Mouse (Mus musculus): Measurements from ENCODE around the gene Rasa3.

Gene Rasa3

DNA sequence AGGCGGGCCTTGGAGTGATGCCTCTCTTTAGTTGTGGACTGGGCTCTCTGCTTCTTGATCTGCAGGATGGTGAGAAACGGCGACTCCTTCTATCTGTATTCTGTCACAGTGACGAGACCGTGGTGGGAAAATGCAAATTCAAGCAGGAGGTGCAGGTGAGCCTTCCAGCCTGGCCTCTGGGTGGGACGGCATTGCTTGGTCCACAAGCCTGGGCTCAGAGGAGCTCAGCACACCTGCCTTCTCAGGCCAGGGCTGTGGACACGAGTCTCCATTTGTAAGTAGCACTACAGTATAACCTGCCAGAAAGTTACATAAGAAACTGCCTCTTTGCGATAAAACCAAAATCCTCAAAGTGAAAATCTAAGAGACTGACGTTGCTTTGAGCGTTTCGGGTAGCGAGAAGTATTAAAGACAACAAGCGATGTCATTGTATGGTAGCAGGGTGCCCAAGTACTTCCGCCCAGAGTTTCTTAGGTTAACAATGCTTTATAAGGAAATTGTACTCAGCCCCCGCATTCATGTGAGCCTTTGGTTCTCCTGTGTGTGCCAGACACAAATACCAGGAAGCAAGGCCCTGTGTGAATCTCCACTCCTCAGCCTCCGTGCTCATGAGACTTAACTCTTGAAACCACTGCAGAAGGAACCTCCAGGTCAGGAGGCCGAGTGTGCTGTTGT lies 60.4 kb downstream of the Rasa3 start:
- DNase-seq (ENCODE audit: low read depth), result no peak

DNA sequence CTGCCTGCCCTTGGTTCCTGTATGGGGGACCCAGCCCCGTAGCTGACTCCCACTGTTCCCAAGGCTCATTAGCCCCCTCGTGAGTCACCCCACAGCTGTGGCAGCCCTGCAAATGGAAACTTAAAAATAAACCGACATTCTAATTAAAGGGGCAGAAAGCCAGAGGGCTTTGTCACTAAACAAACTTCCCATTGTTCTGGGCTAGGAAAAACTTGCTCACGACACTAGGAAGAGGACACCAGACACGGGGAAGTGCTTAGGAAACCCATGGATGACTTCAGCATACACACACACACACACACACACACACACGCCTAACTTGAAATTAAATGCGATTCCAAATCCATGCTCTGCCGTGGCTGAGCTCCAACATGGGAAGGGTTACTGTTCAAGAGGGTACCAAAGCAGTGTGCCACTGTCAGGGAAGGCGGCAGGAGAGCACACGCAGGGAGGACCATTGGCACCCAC lies 62.4 kb downstream of the Rasa3 start:
- no peak for DNase-seq (ENCODE audit: low read depth)

DNA sequence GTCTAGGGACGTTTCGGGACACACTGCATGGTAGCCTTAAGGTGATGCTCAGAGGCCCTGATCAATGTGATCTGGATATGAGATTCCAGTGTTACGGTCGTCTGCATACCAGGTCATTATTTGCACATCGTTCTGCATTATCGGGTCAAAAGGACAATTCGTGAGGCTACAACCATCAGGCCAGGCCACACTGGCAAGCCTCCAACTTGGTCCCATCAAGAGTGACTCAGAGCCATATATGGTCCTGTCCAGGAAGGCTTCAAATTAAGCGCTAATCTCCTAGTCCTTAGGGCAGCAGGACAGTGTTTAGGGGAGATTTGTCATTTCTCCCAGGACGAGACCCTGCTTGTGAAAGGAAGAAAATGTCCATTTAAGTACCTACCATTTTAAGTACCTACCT lies 63.3 kb downstream of the Rasa3 start:
- DNase-seq (ENCODE audit: low read depth), result no peak

DNA sequence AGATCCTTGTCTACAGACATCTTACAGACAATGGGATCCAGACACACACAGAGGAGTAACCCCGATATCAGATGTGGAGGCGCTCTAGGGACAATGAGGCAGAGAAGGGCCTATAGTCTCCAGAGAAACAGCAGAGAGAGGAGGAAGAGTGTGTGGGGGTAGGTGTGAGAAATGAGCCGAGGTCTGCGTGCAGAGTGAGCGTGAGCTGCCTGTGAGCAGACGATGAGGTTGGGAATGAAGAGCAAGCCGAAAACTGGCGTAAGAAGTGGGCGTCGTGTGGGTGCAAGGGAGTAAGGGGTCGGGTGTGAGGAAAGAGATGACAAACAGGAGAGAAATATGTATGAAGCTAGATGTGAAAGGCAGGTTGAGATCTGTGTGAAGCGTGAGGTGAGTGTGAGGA lies 65.7 kb downstream of the Rasa3 start:
- DNase-seq (ENCODE audit: low read depth), result no peak

DNA sequence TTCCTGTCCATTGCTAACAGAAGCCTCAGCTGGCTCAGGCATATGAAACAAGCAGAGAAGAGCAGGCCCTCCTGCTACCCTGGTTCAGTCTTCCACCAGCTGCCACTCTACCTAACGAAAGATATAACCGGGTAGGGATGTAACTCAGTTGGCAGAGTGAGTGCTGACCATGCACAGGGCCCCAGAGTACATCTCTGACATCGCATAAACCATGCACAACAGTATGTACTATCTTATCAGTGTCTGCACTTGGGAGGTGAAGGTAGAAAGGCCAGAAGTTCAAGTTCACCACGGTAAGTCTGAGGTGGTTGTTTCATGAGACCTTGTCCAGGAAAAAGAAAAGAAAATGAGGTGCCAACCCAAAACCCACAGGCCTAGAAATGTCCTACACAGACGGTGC lies 67.4 kb downstream of the Rasa3 start:
- DNase-seq (ENCODE audit: low read depth), result no peak

DNA sequence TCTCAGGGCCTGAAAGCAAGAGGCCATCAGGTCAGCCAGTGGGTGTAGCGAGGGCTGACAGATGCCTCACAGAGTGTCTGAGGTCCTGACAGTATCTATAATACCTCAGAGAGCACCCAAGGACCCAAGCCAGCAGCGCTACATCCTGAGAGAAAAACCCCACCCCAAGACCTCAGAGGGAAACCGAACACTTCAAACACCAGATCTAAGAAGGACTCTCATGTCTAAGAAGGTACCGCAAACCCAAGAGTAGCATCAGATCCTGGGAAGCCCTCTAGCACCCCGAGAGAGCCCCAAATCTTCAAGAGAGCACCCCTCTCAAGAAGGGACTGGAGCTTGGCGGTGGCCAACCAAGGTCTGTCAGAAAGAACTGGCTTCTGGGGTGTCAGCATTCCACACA lies 68.5 kb downstream of the Rasa3 start:
- no peak for DNase-seq (ENCODE audit: low read depth)

DNA sequence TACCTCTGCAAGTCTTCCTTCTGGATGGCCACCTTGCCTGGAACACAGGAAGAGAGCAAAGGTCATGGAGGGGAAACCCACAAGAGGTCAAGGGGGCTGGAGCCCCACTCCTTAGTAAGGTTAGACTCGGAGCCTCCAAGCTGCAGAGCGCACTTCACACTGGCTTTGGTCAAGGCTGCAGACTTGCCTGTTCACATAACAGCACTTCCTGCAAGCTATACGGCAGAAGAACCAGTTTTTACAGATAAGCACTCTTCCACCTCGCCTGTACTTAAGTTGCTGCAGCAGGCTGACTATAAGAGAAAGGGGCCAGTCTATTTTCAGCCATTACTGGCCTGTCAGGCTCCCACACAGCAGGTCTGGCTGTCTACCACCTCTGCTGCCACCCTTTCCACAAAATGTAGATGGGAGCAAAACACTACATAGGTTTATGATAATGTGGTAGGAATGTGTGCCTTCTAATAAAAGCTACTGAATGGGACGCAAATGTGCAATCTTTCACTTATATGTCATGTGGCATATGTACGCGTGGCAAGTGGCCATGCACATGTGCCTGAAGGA lies 71.4 kb downstream of the Rasa3 start:
- DNase-seq (ENCODE audit: low read depth), result no peak

DNA sequence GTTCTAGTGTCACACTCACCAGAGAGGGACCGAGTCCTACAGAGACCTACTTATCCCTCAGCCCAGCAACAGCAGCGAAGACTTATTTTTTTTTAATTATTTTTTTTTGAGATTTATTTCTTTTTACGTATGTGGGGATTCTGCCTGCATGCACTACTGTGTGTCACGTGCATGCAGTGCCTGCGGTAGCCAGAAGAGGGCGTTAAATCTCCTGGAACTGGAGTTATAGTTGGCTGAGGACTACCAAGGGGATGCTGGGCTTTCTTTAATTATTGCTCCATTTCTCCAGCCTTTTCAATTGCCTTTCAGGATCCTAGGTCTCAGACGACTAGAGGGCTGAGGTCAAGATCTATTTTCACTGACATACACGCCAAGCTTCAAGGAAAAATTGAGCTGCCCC lies 74.8 kb downstream of the Rasa3 start:
- DNase-seq (ENCODE audit: low read depth), result no peak

DNA sequence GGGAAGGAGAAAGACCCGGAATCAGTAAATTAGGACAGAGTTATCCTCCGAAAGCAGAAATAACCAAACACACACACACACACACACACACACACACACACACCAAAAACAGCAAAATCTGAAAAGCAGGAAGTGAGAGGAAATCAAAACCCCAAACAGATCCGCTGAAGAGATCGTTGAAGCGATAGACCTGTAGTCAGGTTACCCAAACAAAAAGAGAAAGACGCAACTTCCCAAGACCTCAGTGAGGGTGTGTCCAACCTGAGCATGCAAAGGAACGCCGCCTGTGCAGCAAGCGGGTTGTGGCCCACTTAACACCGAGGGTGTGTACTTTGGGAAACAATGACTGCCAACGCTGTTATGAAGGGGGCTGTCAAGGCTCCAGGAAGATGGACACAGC lies 76.2 kb downstream of the Rasa3 start:
- DNase-seq (ENCODE audit: low read depth), result no peak

DNA sequence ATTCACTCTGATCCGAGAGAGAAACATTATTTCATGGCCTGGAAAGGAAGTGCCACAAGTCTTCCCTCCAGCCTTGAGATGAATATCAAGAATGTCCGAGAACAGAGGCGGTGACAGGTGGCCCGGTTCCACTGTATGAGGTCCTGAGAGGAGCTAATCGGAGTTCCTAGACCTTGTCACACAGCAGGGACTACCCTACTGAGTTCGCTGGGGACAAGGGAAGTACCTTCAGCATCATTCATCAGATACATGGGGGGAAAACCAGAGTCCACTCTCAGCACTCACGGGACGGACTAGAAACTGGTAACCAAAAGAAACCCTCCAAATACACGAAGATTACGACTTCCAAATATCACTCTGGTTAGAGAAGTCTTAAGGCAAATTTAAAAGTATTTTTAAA lies 76.7 kb downstream of the Rasa3 start:
- DNase-seq (ENCODE audit: low read depth), result no peak

DNA sequence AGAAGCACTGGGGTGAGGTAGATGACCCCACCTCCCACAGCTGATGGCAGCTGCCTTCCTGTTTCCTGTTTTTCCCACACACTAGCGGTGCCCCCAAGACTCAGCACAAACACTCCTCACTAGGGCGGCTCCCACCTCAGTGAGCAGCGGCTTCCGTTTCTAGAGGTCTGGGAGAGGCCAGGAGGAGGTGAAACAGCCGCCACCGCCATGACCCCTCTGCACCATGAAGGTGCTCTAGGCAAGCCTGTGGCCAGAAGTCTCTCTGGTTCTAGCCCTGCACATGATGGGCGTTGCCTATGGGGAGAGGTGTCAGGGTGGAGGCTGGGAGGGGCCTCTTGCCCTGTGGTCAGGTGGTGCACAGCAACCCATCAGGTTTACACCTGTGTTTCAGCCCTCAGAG lies 77.2 kb downstream of the Rasa3 start:
- DNase-seq (ENCODE audit: low read depth), result no peak

DNA sequence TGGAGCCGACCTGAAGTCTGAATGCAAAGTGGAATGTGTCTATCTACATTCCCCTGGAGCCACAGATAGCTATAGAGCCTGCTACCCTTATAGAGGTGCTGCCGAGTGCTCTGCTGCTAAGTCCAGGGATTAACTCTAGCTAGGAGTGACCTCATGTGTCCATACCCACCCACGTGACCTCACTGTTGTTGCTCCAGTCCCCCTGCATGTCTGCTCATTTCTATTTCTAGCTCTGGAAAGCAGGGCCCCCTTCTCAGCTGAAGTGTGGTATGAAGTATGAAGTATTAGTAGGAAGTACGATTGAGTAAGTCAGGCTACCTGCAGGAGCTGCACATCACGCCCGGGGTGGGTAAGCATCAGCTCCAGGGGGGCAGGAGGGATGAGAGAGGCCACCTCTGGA lies 79.6 kb downstream of the Rasa3 start:
- no peak for DNase-seq (ENCODE audit: low read depth)

DNA sequence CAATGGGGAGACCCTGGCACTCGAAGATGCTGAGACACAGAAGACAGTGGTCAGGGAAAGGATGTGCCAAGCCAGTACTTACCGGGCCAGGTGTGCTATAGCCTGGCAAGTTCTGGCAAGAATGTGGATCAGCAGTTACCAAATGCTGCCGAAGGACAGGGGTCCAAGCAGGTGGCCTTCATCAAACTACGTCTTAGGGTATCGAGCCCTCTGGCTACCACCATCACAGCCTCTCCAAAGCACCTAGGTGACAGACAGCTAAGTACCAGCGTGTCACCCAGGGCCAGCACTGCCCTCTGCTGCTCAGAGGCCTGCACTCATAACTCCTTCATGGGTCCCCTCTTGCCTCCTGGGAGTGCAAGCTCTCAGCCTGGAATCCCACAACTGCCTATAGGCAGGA lies 81.5 kb downstream of the Rasa3 start:
- DNase-seq (ENCODE audit: low read depth), result no peak

DNA sequence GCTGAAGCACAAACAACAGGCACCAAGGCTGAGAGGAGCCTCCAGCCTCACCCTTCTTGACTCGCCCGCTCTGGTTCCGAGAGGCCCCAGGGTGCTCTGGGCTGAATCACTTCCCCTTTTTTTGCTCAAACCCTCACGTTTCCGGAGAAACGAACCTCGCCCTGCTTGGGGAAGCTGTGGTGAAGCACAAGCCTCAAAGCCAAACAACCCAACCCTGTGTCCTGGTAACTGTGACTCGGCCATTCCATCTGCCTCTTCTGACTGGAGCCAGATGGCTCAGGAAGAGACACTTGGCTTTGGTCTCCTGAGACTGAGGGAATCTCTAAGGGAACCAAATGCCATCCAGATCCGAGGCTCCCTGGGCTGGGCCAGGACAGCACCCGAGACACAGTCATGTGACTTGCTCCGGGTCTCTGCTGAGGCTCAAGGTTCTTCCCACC lies 82.5 kb downstream of the Rasa3 start:
- DNase-seq (ENCODE audit: low read depth), result no peak

DNA sequence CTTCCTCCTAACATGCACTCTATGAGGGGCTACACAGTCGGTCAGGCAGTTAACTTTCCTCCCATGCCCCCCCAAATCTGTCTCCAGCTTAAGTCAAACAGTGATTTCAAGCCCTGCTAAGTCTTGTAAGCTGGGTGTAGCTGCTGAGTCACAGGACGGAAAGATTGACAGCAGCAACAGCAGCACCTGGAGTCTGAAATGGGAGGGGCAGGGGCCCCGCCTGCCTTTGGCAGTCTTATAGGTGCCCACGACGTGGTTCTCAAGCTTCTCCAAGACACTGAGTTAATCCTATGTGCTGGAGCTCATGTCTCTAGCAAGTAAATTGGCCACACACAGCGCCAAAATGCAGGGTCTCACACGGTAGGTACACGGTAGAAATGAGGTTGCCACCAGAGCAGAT lies 84.1 kb downstream of the Rasa3 start:
- DNase-seq (ENCODE audit: low read depth), result no peak

DNA sequence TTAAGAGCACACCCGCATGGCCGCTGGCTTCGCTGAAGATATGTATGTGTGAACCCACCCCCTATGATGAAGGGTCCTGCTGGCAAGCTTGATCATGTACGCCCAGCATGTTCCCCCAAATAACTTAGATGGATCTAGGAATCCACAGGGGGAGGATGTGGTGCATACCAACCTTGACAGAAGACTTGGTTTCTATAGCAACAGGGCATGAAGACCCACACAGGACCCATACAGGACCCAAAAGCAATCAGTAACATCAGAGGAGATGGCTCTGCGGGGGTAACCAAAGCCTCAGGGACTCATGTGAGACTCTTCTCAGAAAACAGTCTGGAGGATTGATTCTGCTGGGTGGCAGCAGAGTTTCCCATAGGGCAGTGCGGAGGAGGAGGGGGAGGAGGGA lies 86.2 kb downstream of the Rasa3 start:
- no peak for DNase-seq (ENCODE audit: low read depth)

DNA sequence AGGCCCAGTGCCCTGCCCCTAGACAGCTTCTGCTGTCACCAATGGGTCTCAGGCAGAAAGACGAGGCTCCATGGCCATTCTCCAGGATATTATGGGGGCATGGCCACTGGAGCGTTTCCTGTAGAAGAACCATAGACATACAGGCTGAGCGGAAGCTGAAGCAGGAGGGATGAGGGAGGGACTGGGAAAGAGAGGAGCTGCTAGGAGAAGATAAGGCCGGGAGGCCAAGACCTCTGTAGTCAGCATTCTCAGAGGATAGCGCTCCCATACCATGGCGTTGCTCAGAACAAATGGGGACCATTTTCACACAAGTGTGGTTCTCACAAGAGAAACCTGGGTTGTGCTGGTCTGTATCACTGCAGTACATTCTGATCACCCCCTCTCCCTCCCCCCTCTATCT lies 88.3 kb downstream of the Rasa3 start:
- no peak for DNase-seq (ENCODE audit: low read depth)

DNA sequence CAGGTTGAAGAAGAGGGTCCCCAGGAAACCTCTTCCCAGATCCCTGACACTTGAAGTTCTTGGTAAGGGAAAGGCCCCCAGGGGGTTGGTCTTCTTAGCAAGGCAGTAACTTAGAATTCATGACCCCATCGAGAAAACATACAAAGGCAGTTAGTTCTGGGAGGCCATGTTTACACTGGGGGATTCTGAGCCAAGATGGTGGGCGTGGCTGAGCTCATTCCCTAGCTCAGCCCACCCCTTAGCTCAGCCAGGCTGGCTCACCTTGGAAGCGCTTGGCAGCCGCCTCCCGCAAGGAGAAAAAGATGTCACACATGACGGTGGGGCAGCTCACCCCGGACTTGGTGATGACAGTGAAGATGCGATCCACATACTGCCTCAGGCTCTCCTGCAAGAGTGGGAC lies 92.8 kb downstream of the Rasa3 start:
- DNase-seq (ENCODE audit: low read depth), result no peak

DNA sequence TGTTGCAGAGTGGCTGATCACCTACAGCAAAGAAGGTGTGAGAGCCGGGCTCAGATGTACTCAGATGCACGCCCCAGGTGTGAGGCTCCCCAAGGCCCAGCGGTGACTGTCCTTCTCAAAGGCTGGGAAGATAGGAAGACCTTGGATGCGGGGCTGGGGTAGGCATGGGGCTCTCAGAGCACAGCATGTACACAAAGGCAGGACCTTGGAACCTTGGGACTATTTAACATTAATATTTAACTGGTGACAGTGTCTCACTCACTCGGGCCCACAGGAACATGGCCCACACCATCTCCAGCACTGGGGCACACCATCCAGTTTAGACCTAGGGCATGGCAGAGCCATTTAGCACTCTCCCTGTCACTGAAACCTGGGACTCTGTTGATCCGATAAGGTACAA lies 99.5 kb downstream of the Rasa3 start:
- DNase-seq (ENCODE audit: low read depth), result no peak

DNA sequence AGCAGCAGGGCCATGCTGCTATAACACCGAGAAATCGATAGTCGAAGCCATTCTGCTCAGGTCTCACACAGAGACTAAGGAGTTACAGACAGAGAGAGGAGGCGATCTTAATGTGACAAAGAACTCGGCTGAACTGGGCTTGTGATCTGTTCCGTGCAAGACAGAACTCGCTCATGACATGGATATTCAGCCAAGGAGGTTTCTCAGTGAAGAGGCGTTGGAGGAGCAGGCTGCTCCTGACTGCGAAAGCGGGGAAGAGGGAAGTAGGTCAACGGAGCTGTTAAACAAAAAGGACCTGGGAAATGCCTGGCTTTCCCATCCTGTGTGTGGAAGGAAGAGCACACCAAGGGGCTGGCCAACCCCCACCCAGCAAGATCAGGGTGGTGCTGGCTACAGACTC lies 105.4 kb downstream of the Rasa3 start:
- no peak for DNase-seq (ENCODE audit: low read depth)

DNA sequence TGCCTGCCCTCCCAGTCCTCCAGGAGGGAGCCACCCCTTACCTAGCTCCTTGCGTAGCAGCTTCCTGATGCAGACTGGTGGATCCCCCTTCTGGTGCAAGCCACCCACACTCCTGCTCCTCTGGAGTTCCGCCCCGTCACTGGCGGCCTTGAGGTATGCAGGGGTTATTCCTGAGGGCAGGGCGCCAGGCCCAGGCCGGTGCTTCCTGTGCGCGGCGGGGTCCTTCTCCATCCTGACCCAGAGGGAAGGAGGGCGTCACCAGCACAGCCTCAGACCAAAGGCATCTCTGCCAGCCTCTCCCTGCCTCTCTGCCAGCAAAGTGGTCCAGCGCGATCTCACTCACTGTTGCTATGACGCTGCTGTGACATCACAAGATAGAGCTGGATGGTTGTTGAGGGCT lies 115.3 kb downstream of the Rasa3 start, which contains the start of gene 1700029H14Rik:
Gene 1700029H14Rik, minus strand, starts transcription at position 344 of the 400 bp plus-strand sequence.
- no peak for DNase-seq (ENCODE audit: low read depth)

DNA sequence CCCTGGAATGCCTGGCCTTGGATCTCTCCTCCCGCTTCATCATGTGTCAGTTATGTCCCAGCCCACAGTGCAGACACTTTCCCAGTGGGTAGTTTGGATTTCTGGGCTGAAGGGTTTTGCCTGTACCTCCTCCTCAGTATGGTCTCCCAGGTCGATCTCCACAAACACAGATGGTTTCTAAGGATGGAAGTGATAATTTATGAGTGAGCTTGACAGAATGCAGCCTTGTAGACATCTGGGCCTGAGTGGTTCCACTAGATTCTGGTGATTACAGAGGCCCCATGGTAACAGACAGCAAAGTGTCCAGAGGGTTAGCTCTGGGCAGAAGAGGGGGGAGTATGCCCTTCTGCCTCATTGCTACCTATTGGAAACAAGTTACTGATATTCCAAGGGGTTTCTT lies 119.9 kb downstream of the Rasa3 start:
- DNase-seq (ENCODE audit: low read depth), result no peak

DNA sequence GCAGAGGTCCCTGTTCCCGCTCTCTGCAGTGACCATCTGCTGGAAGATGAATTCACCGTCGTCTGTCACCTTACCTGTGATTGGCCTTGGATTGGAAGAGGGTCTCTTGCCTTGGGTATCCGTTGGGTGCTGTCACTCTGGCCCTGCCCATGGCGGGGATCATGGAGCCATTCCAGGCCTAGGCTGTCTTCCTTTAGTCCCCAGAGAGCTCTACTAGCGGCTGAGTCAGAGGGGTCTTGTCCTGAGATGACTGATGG lies 125.9 kb downstream of the Rasa3 start:
- DNase-seq (ENCODE audit: low read depth), result no peak

Measured in fibroblast of lung, adult 2 months (primary cell).